Mouse (Mus musculus): ENCODE measurements around the gene Zbtb2.

Zbtb2 gene

GRCm38 (mm10) chr10:4334039-4334683 lies 53.7 kb downstream of the Zbtb2 start:
- peak; percentile 61 for DNase-seq (ENCODE audit: low spot score)

- no peak for DNase-seq (ENCODE audit: low spot score)
Observed at GRCm38 (mm10) chr10:4333319-4333718, 54.6 kb downstream of the Zbtb2 start.

GRCm38 (mm10) chr10:4332228-4332979 lies 55.5 kb downstream of the Zbtb2 start:
- DNase-seq (ENCODE audit: low spot score) = no peak

- no peak for DNase-seq (ENCODE audit: low spot score)
Observed at GRCm38 (mm10) chr10:4327716-4328115, 60.2 kb downstream of the Zbtb2 start.

GRCm38 (mm10) chr10:4325562-4325961 lies 62.3 kb downstream of the Zbtb2 start:
- no peak for DNase-seq (ENCODE audit: low spot score)

- no peak for DNase-seq (ENCODE audit: low spot score)
Observed at GRCm38 (mm10) chr10:4323885-4324284, 64.0 kb downstream of the Zbtb2 start.

Measured in spleen, adult 12 weeks (tissue).